Mouse (Mus musculus): ENCODE measurements around the gene Tnni3. TPM values are rescaled to one million over a fixed set of nuclear protein-coding genes. Genes with fewer than 3 reads are reported as not detected.
"Not testable (repeated sequence)": the region's sequence is repeated elsewhere in the genome, so short reads cannot be mapped to it uniquely, and the experiment has no call there.

Gene Tnni3
- polyA plus RNA-seq, 1 experiment from 2014 or later: 102 TPM

- Histone ChIP-seq H3K9me3 (ENCODE audit: control insufficient read depth, low read length) (no peaks in the 10 kb centered on the region), H3K27me3 (ENCODE audit: control insufficient read depth, insufficient read depth, low read depth, low read length) (peaks cover 2% of the 10 kb centered on the region), H3K27ac (ENCODE audit: low read length) (no peak overlapping the region), H3K4me1 (replicated peaks; ENCODE audit: control insufficient read depth, insufficient read depth, low read length) (no peaks in the 10 kb centered on the region; the same call in 1 of the 2 replicates), H3K9ac (ENCODE audit: low read length) (no peak overlapping the region), H3K4me3 (ENCODE audit: low read length) (no peak overlapping the region), H3K36me3 (ENCODE audit: control insufficient read depth, insufficient read depth, low read length) (no peaks in the 10 kb centered on the region), H3K4me2 (ENCODE audit: low read depth, low read length) (no peak overlapping the region)
- WGBS: 61% methylated on average over 5 of the region's 5 CpGs
- ATAC-seq (ENCODE audit: low read depth): no peak
Measured at GRCm38 (mm10) chr7:4541344-4541743, 17.3 kb upstream of the Tnni3 start.

GRCm38 (mm10) chr7:4539019-4539418, 15.0 kb upstream of the Tnni3 start:
- H3K4me3 ChIP-seq (ENCODE audit: low read length): no peak overlapping the region
- no peak for ATAC-seq (ENCODE audit: low read depth)
- H3K9ac ChIP-seq (ENCODE audit: low read length): no peak overlapping the region
- no peaks in the 10 kb centered on the region for H3K4me1 ChIP-seq (replicated peaks; ENCODE audit: control insufficient read depth, insufficient read depth, low read length)
- 67% methylated on average over 2 of the region's 2 CpGs for WGBS
- no peak overlapping the region for H3K27ac ChIP-seq (ENCODE audit: low read length)
- no peaks in the 10 kb centered on the region for H3K36me3 ChIP-seq (ENCODE audit: control insufficient read depth, insufficient read depth, low read length)
- no peak overlapping the region for H3K4me2 ChIP-seq (ENCODE audit: low read depth, low read length)
- H3K9me3 ChIP-seq (ENCODE audit: control insufficient read depth, low read length): no peaks in the 10 kb centered on the region
- H3K27me3 ChIP-seq (ENCODE audit: control insufficient read depth, insufficient read depth, low read depth, low read length): peaks cover 2% of the 10 kb centered on the region

- H3K9ac ChIP-seq (ENCODE audit: low read length): no peak overlapping the region
- WGBS: 43% methylated on average over 4 of the region's 4 CpGs
- H3K27me3 ChIP-seq (ENCODE audit: control insufficient read depth, insufficient read depth, low read depth, low read length): peaks cover 2% of the 10 kb centered on the region
- no peaks in the 10 kb centered on the region for H3K4me1 ChIP-seq (replicated peaks; ENCODE audit: control insufficient read depth, insufficient read depth, low read length)
- H3K36me3 ChIP-seq (ENCODE audit: control insufficient read depth, insufficient read depth, low read length): no peaks in the 10 kb centered on the region
- H3K27ac ChIP-seq (ENCODE audit: low read length): no peak overlapping the region
- no peak overlapping the region for H3K4me2 ChIP-seq (ENCODE audit: low read depth, low read length)
- ATAC-seq (ENCODE audit: low read depth): no peak
- H3K9me3 ChIP-seq (ENCODE audit: control insufficient read depth, low read length): no peaks in the 10 kb centered on the region
- H3K4me3 ChIP-seq (ENCODE audit: low read length): no peak overlapping the region
Measured at GRCm38 (mm10) chr7:4537181-4537580, 13.2 kb upstream of the Tnni3 start.

- Histone ChIP-seq H3K4me1 (replicated peaks; ENCODE audit: control insufficient read depth, insufficient read depth, low read length) (no peaks in the 10 kb centered on the region; the same call in 1 of the 2 replicates), H3K36me3 (ENCODE audit: control insufficient read depth, insufficient read depth, low read length) (no peaks in the 10 kb centered on the region), H3K4me3 (ENCODE audit: low read length) (no peak overlapping the region), H3K9ac (ENCODE audit: low read length) (no peak overlapping the region), H3K27ac (ENCODE audit: low read length) (no peak overlapping the region), H3K4me2 (ENCODE audit: low read depth, low read length) (no peak overlapping the region), H3K9me3 (ENCODE audit: control insufficient read depth, low read length) (no peaks in the 10 kb centered on the region), H3K27me3 (ENCODE audit: control insufficient read depth, insufficient read depth, low read depth, low read length) (peaks cover 2% of the 10 kb centered on the region)
- WGBS: 87% methylated on average over 4 of the region's 4 CpGs
- ATAC-seq (ENCODE audit: low read depth): no peak
Measured at GRCm38 (mm10) chr7:4536369-4536768, 12.3 kb upstream of the Tnni3 start.

- peak within 1 kb of the TSS; percentile 44 for H3K4me3 ChIP-seq (ENCODE audit: low read length)
- H3K27me3 ChIP-seq (ENCODE audit: control insufficient read depth, insufficient read depth, low read depth, low read length): no peaks in the 10 kb centered on the region; the same call in 1 of the 2 replicates
- ATAC-seq (ENCODE audit: low read depth): peak; percentile 96
- peak within 1 kb of the TSS; percentile 34; the same call in 1 of the 2 replicates for H3K9ac ChIP-seq (ENCODE audit: low read length)
- no peaks in the 10 kb centered on the region for H3K9me3 ChIP-seq (ENCODE audit: control insufficient read depth, low read length)
- H3K36me3 ChIP-seq (ENCODE audit: control insufficient read depth, insufficient read depth, low read length): no peaks in the 10 kb centered on the region
- 3% methylated on average over 28 of the region's 28 CpGs for WGBS
- H3K4me1 ChIP-seq (replicated peaks; ENCODE audit: control insufficient read depth, insufficient read depth, low read length): peaks cover under 1% of the 10 kb centered on the region; the same call in 1 of the 2 replicates
- peak within 1 kb of the TSS; percentile 61 for H3K4me2 ChIP-seq (ENCODE audit: low read depth, low read length)
- no peak within 1 kb of the TSS for H3K27ac ChIP-seq (ENCODE audit: low read length)
Measured at GRCm38 (mm10) chr7:4532005-4532729, 8.1 kb upstream of the Tnni3 start, which contains the start of gene Dnaaf3. Gene Dnaaf3 (minus strand): TSS chr7:4532453.

GRCm38 (mm10) chr7:4530166-4530565, 6.1 kb upstream of the Tnni3 start:
- not testable (repeated sequence) for H3K4me3 ChIP-seq (ENCODE audit: low read length); H3K27me3 ChIP-seq (ENCODE audit: control insufficient read depth, insufficient read depth, low read depth, low read length); ATAC-seq (ENCODE audit: low read depth); H3K4me2 ChIP-seq (ENCODE audit: low read depth, low read length); H3K9me3 ChIP-seq (ENCODE audit: control insufficient read depth, low read length); H3K4me1 ChIP-seq (replicated peaks; ENCODE audit: control insufficient read depth, insufficient read depth, low read length); H3K27ac ChIP-seq (ENCODE audit: low read length); H3K36me3 ChIP-seq (ENCODE audit: control insufficient read depth, insufficient read depth, low read length); H3K9ac ChIP-seq (ENCODE audit: low read length)
- 32% methylated on average over 7 of the region's 8 CpGs for WGBS

GRCm38 (mm10) chr7:4527302-4527689, 3.3 kb upstream of the Tnni3 start:
- peak overlapping the region; percentile 75 for H3K4me2 ChIP-seq (ENCODE audit: low read depth, low read length)
- H3K4me1 ChIP-seq (replicated peaks; ENCODE audit: control insufficient read depth, insufficient read depth, low read length): peaks cover 6% of the 10 kb centered on the region
- H3K27me3 ChIP-seq (ENCODE audit: control insufficient read depth, insufficient read depth, low read depth, low read length): no peaks in the 10 kb centered on the region; the same call in 1 of the 2 replicates
- WGBS: 50% methylated on average over 18 of the region's 18 CpGs
- no peak for ATAC-seq (ENCODE audit: low read depth)
- H3K36me3 ChIP-seq (ENCODE audit: control insufficient read depth, insufficient read depth, low read length): no peaks in the 10 kb centered on the region
- no peaks in the 10 kb centered on the region; the same call in 1 of the 2 replicates for H3K9me3 ChIP-seq (ENCODE audit: control insufficient read depth, low read length)
- H3K9ac ChIP-seq (ENCODE audit: low read length): peak overlapping the region; percentile 71
- no peak overlapping the region for H3K27ac ChIP-seq (ENCODE audit: low read length)
- peak overlapping the region; percentile 48; the same call in 1 of the 2 replicates for H3K4me3 ChIP-seq (ENCODE audit: low read length)

- Histone ChIP-seq H3K4me1 (replicated peaks; ENCODE audit: control insufficient read depth, insufficient read depth, low read length) (peaks cover 6% of the 10 kb centered on the region), H3K9me3 (ENCODE audit: control insufficient read depth, low read length) (no peaks in the 10 kb centered on the region; the same call in 1 of the 2 replicates), H3K4me3 (ENCODE audit: low read length) (peak overlapping the region; percentile 48), H3K36me3 (ENCODE audit: control insufficient read depth, insufficient read depth, low read length) (no peaks in the 10 kb centered on the region), H3K4me2 (ENCODE audit: low read depth, low read length) (peak overlapping the region; percentile 75), H3K9ac (ENCODE audit: low read length) (peak overlapping the region; percentile 71), H3K27me3 (ENCODE audit: control insufficient read depth, insufficient read depth, low read depth, low read length) (no peaks in the 10 kb centered on the region; the same call in 1 of the 2 replicates), H3K27ac (ENCODE audit: low read length) (peak overlapping the region; percentile 37)
- ATAC-seq (ENCODE audit: low read depth): peak; percentile 94
- WGBS: 21% methylated on average over 40 of the region's 40 CpGs
Measured at GRCm38 (mm10) chr7:4526341-4527301, 2.6 kb upstream of the Tnni3 start.
